Mouse (Mus musculus) liver, postnatal 0 days (tissue): ENCODE measurements around the gene Asic1.

Experiments
- CTCF ChIP-seq: sonication (generic); IDR thresholded peaks from 2 replicates; pipeline ENCODE4 v1.5.1; 2016; ENCODE audit warnings: antibody characterized with exemption, low read depth
- EP300 ChIP-seq: IDR thresholded peaks from 2 replicates; pipeline ENCODE4 v1.6.1; 2016; ENCODE audit warnings: antibody characterized with exemption, low read depth, mild to moderate bottlenecking

GRCm38 (mm10) chr15:99658437-99658836 is 11.7 kb upstream of the Asic1 start:
- TF ChIP-seq CTCF = no peak
- no peak for TF ChIP-seq EP300
